Mouse (Mus musculus): ENCODE measurements around the gene Cldn12.

Gene Cldn12

DNA sequence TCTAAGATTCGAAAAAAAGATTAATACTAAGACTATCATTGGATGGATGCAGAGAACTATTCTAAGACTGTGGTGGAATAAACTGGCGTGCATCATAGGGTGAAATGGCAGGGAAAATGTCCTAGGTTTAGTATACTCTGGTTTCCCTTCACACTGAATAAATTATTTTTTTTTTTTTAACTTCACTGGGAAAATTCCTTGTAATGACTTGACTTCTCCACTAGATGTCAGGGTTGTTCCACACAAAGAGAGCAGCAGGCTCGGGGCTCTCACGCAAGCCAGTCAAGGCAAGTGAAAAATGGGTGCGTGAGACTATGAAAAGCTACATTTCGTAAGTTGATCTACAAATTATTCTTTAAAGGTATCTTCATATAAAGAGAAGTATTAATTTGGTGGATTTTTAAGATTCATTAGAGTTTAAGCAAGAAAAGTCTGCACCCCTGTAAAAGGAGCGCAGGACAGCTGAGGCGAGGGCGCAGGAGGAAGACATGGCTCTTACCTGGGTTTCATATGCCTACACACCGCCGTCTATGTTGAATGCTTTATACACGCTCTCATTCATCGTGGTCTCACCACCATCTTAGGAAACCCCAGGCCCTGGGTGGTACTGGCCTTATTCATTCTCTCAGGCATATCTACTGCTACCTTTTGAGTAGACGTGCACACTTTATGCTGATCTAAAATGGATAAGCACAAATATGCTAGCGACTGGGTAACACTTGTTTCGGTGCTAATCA, 20.3 kb downstream of the Cldn12 start:
- DNase-seq (ENCODE audit: extremely low spot score, low spot score): no peak

DNA sequence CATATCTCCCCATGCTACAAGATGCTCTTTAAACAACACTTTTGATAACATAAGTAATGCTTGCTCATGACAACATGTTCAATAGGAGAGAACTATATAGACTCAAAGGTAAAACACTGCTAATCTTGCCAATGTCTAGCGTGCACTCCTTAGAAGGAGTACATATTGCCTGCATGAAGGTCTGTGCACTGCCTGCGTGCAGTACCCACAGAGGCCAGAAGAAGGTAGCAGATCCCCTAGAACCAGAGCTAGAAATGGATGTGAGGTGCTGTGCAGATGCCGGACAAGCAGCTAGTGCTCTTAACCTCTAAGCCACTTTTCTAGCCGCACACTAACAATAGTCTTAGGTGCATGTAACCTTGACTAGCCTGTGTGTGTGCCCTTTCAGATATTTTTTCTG, 22.6 kb downstream of the Cldn12 start:
- no peak for DNase-seq (ENCODE audit: extremely low spot score, low spot score)

DNA sequence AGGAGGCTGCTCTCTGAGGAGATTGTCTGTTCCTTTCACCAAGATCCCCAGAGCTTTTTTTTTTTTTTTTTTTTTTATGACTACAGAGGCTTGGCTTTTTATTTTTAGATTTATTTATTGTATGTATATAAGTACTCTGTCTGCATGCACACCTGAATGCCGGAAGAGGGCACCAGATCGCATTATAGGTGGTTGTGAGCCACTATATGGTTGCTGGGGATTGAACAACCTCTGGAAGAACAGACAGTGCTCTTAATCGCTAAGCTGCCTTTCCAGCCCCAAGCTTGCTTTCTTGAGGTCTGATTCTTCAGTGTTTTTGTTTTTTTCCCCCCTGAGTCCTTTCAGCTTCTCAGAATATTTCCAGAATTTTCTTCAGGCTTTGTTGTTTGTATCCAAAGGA, 28.7 kb downstream of the Cldn12 start:
- DNase-seq (ENCODE audit: extremely low spot score, low spot score): no peak

DNA sequence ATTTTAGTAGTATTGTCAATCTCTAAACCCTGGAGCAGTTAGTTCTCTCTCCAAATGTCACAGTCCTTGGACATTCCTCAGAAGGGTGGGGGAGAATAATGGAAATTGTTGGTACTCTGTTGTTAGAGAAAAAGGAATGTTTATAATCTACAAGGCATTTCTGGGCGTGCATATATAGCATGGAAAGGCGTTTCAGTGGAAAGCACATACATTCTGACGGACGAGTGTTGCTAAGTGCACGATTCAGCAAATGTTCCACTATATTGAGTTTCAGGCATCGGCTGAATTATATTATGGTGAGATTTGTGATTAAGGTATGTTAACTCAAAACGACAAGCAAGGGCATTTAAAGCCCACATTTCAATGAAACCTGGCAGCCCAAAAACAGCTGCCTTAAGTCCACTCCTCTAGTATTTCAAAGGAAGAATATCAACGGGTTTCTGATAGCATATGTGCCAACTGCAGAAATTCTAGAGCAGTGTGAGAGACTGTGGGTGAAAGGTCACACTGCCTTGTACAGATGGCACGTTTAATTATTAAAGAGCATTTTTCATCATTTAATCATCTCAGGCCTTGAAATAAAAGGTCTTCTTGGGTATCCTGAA, 31.4 kb downstream of the Cldn12 start:
- DNase-seq (ENCODE audit: extremely low spot score, low spot score): no peak

DNA sequence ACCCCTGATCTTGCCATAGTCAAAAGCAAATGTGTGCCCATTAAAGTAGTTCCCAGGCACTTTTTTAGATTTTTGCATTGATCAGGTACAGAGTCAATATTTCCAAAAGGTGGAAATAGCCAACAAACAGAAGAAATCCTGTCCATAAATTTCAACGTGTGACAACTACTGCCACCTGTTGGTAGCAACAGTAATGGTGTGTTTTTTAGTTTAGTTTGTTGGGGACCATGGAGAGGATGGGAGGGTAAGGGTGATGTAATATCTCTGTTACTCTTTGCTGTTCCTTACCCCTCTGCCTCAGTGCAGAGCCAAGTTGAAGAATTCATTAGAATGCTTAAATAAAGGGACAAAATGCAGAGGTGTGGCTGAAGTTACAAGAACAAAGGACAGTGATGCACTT, 33.1 kb downstream of the Cldn12 start:
- DNase-seq (ENCODE audit: extremely low spot score, low spot score): no peak

DNA sequence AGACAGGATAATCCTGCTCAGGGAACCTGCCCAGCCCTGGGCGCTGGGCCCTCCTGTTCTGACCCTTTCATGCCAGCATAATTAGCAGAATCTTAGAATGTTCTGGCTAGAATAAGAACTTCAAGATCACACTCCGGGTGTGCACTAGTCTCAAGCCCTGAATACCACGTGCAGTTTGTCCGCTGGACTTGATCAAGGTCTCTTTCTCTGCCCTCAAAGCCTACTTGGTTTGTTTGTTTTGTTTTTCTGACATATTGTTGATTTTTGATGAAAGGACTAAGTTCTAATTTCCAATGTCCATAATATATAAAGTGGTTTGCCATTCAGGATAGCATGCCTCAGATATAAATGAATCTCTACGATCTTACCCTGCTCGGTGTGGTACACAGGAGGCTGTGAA, 35.7 kb downstream of the Cldn12 start, which contains the start of gene 1700015F17Rik:
TSS of gene 1700015F17Rik (minus strand) at position 101 of the 400 bp plus-strand sequence.
- no peak for DNase-seq (ENCODE audit: extremely low spot score, low spot score)

DNA sequence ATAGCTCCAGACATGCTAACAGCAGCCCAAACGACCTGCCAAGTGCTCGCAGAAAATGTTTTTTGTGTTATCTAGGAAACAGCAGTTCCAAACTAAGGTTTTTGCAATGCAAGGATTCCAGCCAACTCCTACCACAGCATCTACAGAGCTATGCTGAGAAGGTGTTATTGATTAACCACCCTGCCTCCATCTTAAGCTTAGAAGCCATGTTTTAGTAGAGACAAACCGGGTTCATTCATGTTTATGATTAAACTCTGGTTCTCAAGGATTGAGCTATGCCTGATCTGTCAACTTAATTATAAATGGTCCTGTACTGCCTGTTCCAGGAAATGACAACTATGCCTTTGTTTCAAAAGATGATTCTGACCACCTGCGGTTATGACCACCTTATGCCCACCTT, 38.6 kb downstream of the Cldn12 start:
- no peak for DNase-seq (ENCODE audit: extremely low spot score, low spot score)

DNA sequence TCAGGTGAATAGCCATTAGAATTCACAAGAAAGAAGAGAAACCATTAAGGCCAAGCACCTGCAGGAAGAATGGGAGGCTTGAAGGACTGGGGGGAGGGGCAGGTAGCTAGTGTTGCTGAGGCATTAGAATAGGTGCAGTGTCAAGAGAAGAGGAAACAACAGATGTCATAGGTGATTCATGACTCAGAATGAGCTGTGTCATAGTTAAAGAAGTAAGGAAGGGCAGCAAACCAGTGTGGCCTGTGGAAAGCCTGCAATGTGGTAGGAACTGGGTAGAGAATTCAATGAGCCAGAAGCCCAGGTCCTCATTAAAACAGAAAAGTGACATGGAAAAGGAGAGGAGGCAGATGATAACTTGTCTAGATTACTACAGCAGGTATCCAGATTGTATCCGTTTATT, 49.5 kb downstream of the Cldn12 start:
- DNase-seq (ENCODE audit: extremely low spot score, low spot score): no peak
